Mouse (Mus musculus): ENCODE measurements around the gene Smpd3. TPM values are rescaled to one million over a fixed set of nuclear protein-coding genes. Genes with fewer than 3 reads are reported as not detected.
A peak's percentile ranks its signal among the peaks of the same experiment; 100 is the strongest.

Smpd3 gene
- polyA plus RNA-seq, 1 experiment from 2014 or later, result 1.3 TPM

DNA sequence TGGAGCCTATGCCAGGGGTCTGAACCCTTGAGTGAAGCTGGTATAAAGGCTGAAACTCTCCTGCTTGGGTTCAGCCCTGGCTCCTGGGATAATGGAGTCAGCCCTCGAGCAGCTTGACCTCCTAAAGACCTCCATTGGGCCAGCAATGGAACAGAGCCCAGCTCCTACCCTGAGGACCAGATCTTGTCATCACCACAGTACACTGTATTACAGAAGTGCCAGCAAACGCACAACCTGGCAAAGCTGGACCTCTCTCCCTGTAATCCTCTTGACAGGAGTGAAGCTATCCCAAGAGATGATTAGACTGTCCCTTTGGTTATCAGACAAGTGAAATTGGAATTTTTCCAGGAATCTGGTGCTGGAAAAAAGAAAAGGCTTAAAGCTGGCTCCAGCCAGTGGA, 13.3 kb upstream of the Smpd3 start:
- TF ChIP-seq CTCF (IDR thresholded peaks at IDR 0.05; ENCODE audit: low read depth) (no peak), EP300 (IDR thresholded peaks at IDR 0.05; ENCODE audit: low read depth) (no peak)
- H3K4me1 ChIP-seq (ENCODE audit: insufficient read depth), result no peaks in the 10 kb centered on the region
- H3K36me3 ChIP-seq (replicated peaks; ENCODE audit: insufficient read depth, low read length), result no peaks in the 10 kb centered on the region
- no peak overlapping the region for H3K4me2 ChIP-seq (ENCODE audit: low read depth, low read length)
- no peak overlapping the region for H3K4me3 ChIP-seq (ENCODE audit: low read depth, low read length)
- no peaks in the 10 kb centered on the region for H3K27me3 ChIP-seq (ENCODE audit: insufficient read depth, low read length)
- H3K9me3 ChIP-seq (ENCODE audit: low read length), result no peaks in the 10 kb centered on the region
- WGBS (ENCODE audit: insufficient replicate concordance), result 59% methylated on average over 2 of the region's 2 CpGs
- no peak overlapping the region for H3K9ac ChIP-seq (replicated peaks)
- no peak for DNase-seq
- ATAC-seq, result no peak
- H3K27ac ChIP-seq (ENCODE audit: low read depth), result no peak overlapping the region

GRCm38 (mm10) chr8:106349398-106349797, 11.6 kb upstream of the Smpd3 start:
- Histone ChIP-seq H3K4me3 (ENCODE audit: low read depth, low read length) (no peak overlapping the region), H3K4me2 (ENCODE audit: low read depth, low read length) (no peak overlapping the region), H3K27ac (ENCODE audit: low read depth) (no peak overlapping the region), H3K27me3 (ENCODE audit: insufficient read depth, low read length) (no peaks in the 10 kb centered on the region), H3K36me3 (replicated peaks; ENCODE audit: insufficient read depth, low read length) (no peaks in the 10 kb centered on the region), H3K9ac (replicated peaks) (no peak overlapping the region), H3K9me3 (ENCODE audit: low read length) (no peaks in the 10 kb centered on the region), H3K4me1 (ENCODE audit: insufficient read depth) (no peaks in the 10 kb centered on the region)
- DNase-seq (no peak), ATAC-seq (no peak)
- no peak for TF ChIP-seq EP300 (IDR thresholded peaks at IDR 0.05; ENCODE audit: low read depth)
- TF ChIP-seq CTCF (IDR thresholded peaks at IDR 0.05; ENCODE audit: low read depth), result no peak
- 61% methylated on average over 11 of the region's 11 CpGs for WGBS (ENCODE audit: insufficient replicate concordance)

DNA sequence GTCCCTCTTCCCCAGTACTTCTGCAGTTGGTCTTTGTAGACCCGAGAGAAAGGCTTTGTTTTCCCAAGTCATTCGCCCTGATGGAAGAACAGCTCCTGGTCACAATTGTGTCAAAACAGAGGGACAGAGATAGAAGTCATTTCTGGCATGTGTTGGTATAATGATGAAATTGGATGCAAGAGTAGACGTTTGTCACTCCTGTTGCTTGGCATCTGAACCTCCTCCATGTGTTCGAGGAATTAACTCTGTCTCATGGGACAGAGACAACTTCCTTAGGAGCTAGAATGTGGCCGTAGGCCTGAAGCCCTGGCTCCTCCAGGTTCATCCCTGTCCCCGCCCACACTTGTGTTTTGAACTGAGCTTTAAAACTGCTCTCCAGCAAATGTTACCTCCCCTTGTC, 8.3 kb upstream of the Smpd3 start:
- 60% methylated on average over 6 of the region's 6 CpGs for WGBS (ENCODE audit: insufficient replicate concordance)
- ATAC-seq (no peak), DNase-seq (no peak)
- Histone ChIP-seq H3K27me3 (ENCODE audit: insufficient read depth, low read length) (no peaks in the 10 kb centered on the region), H3K4me2 (ENCODE audit: low read depth, low read length) (no peak overlapping the region), H3K4me1 (ENCODE audit: insufficient read depth) (no peaks in the 10 kb centered on the region), H3K36me3 (replicated peaks; ENCODE audit: insufficient read depth, low read length) (no peaks in the 10 kb centered on the region), H3K4me3 (ENCODE audit: low read depth, low read length) (no peak overlapping the region), H3K27ac (ENCODE audit: low read depth) (no peak overlapping the region), H3K9me3 (ENCODE audit: low read length) (no peaks in the 10 kb centered on the region), H3K9ac (replicated peaks) (no peak overlapping the region)
- no peak for TF ChIP-seq CTCF (IDR thresholded peaks at IDR 0.05; ENCODE audit: low read depth)
- no peak for TF ChIP-seq EP300 (IDR thresholded peaks at IDR 0.05; ENCODE audit: low read depth)

DNA sequence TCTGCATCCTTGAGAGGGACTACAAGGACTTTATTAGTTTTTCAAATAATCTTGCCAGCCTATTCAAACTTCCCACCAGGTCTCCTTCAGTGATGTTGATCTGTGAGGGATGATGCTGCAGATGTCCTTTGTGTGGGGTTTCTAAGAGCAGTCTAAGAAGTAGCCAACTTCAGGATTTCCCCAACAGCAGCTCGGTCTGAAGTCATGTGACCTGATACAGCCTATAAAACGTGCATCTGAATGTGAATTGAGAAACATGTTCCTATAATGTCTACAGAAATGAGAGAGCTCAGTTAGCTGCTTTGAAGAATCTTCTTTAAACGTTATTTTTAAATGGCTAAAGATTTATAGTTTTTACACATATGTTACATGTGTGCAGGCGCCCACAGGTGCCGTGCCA, 5.7 kb upstream of the Smpd3 start:
- no peak for ATAC-seq
- 60% methylated on average over 5 of the region's 5 CpGs for WGBS (ENCODE audit: insufficient replicate concordance)
- TF ChIP-seq EP300 (IDR thresholded peaks at IDR 0.05; ENCODE audit: low read depth) (no peak), CTCF (IDR thresholded peaks at IDR 0.05; ENCODE audit: low read depth) (no peak)
- H3K9me3 ChIP-seq (ENCODE audit: low read length), result no peaks in the 10 kb centered on the region
- no peaks in the 10 kb centered on the region for H3K27me3 ChIP-seq (ENCODE audit: insufficient read depth, low read length)
- H3K4me3 ChIP-seq (ENCODE audit: low read depth, low read length), result no peak overlapping the region
- no peak for DNase-seq
- H3K4me2 ChIP-seq (ENCODE audit: low read depth, low read length), result no peak overlapping the region
- H3K27ac ChIP-seq (ENCODE audit: low read depth), result no peak overlapping the region
- H3K4me1 ChIP-seq (ENCODE audit: insufficient read depth), result peaks cover 3% of the 10 kb centered on the region
- H3K36me3 ChIP-seq (replicated peaks; ENCODE audit: insufficient read depth, low read length), result no peaks in the 10 kb centered on the region
- H3K9ac ChIP-seq (replicated peaks), result no peak overlapping the region

- no peak for DNase-seq
- no peaks in the 10 kb centered on the region for H3K9me3 ChIP-seq (ENCODE audit: low read length)
- no peak overlapping the region for H3K4me3 ChIP-seq (ENCODE audit: low read depth, low read length)
- peaks cover 3% of the 10 kb centered on the region for H3K4me1 ChIP-seq (ENCODE audit: insufficient read depth)
- H3K4me2 ChIP-seq (ENCODE audit: low read depth, low read length), result no peak overlapping the region
- no peaks in the 10 kb centered on the region for H3K27me3 ChIP-seq (ENCODE audit: insufficient read depth, low read length)
- no peak overlapping the region for H3K9ac ChIP-seq (replicated peaks)
- no peaks in the 10 kb centered on the region for H3K36me3 ChIP-seq (replicated peaks; ENCODE audit: insufficient read depth, low read length)
- WGBS (ENCODE audit: insufficient replicate concordance), result 28% methylated on average over 7 of the region's 7 CpGs
- TF ChIP-seq EP300 (IDR thresholded peaks at IDR 0.05; ENCODE audit: low read depth), result no peak
- no peak for TF ChIP-seq CTCF (IDR thresholded peaks at IDR 0.05; ENCODE audit: low read depth)
- ATAC-seq, result no peak
- no peak overlapping the region for H3K27ac ChIP-seq (ENCODE audit: low read depth)
Measured at GRCm38 (mm10) chr8:106342828-106343227, 5.0 kb upstream of the Smpd3 start.

DNA sequence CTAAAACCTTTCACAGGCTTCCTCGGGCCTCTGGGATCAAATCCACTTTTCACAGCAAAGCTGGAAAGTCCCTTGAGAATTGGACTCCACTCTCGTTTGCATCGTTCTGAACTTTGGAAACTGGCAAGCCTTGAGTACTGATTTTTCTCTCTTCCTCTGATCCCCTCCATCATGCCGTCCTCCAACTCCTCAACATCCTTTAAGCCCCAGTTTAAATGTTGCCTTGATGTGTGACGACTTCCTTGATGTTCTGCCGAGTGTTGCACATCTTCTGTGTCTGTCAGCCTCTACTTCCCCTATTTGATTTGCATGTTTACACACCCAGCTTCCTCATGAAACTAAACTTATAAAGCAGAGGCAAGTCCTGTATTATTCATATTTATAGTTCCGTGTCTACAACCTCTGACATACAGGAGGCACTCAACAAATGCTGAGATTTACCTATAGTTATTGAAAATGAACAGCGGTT, 987 bp upstream of the Smpd3 start:
- H3K27me3 ChIP-seq (ENCODE audit: insufficient read depth, low read length), result peaks cover 29% of the 10 kb centered on the region
- peaks cover 7% of the 10 kb centered on the region for H3K4me1 ChIP-seq (ENCODE audit: insufficient read depth)
- H3K4me2 ChIP-seq (ENCODE audit: low read depth, low read length), result peak overlapping the region; percentile 72
- H3K9me3 ChIP-seq (ENCODE audit: low read length), result no peaks in the 10 kb centered on the region
- no peak overlapping the region for H3K4me3 ChIP-seq (ENCODE audit: low read depth, low read length)
- H3K36me3 ChIP-seq (replicated peaks; ENCODE audit: insufficient read depth, low read length), result no peaks in the 10 kb centered on the region
- DNase-seq (no peak), ATAC-seq (no peak)
- 26% methylated on average over 8 of the region's 8 CpGs for WGBS (ENCODE audit: insufficient replicate concordance)
- H3K27ac ChIP-seq (ENCODE audit: low read depth), result peak overlapping the region; percentile 60; the same call in 1 of the 2 replicates
- 0 out of 2 replicates have a peak overlapping the region, but pooled peaks have one; percentile 9 for H3K9ac ChIP-seq (replicated peaks)
- TF ChIP-seq CTCF (IDR thresholded peaks at IDR 0.05; ENCODE audit: low read depth), result no peak
- TF ChIP-seq EP300 (IDR thresholded peaks at IDR 0.05; ENCODE audit: low read depth), result no peak

DNA sequence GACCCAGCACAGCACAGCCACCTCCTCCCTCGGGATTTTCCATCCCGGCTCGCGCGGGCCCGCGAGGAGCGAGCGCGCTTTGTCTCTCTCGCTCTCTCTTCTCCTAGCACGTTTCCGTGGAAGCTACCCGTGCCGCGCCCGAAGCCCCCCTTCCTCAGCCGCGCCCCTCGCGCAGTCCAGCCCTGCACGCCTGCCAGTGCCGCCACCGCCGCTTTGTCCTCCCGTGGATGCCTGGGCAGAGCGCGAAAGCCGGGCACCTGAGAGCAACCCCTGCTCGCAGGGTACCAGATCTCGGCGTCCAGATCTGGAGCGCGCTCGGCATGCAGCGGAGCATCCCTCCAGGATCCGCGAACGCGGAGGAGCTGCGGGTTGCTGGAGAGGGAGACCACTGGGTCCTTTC, 1.2 kb downstream of the Smpd3 start:
- no peaks in the 10 kb centered on the region for H3K9me3 ChIP-seq (ENCODE audit: low read length)
- H3K9ac ChIP-seq (replicated peaks), result no peak overlapping the region
- H3K4me1 ChIP-seq (ENCODE audit: insufficient read depth), result peaks cover 7% of the 10 kb centered on the region
- peaks cover 29% of the 10 kb centered on the region for H3K27me3 ChIP-seq (ENCODE audit: insufficient read depth, low read length)
- no peaks in the 10 kb centered on the region for H3K36me3 ChIP-seq (replicated peaks; ENCODE audit: insufficient read depth, low read length)
- ATAC-seq (no peak), DNase-seq (no peak)
- H3K4me2 ChIP-seq (ENCODE audit: low read depth, low read length), result no peak overlapping the region
- TF ChIP-seq CTCF (IDR thresholded peaks at IDR 0.05; ENCODE audit: low read depth) (no peak), EP300 (IDR thresholded peaks at IDR 0.05; ENCODE audit: low read depth) (no peak)
- WGBS (ENCODE audit: insufficient replicate concordance), result 4% methylated on average over 39 of the region's 41 CpGs
- no peak overlapping the region for H3K4me3 ChIP-seq (ENCODE audit: low read depth, low read length)
- no peak overlapping the region for H3K27ac ChIP-seq (ENCODE audit: low read depth)

Measured in liver, postnatal 0 days (tissue).